Mouse (Mus musculus) urinary bladder, postnatal 10 days (tissue): Measurements from ENCODE around the gene Fcho2.
"Not testable (repeated sequence)": the region's sequence is repeated elsewhere in the genome, so short reads cannot be mapped to it uniquely, and the experiment has no call there.

Experiments
- DNase-seq: peaks from one replicate; pipeline ENCODE4 v3.0.0; 2022; ENCODE audit warnings: low spot score

Fcho2 gene

DNA sequence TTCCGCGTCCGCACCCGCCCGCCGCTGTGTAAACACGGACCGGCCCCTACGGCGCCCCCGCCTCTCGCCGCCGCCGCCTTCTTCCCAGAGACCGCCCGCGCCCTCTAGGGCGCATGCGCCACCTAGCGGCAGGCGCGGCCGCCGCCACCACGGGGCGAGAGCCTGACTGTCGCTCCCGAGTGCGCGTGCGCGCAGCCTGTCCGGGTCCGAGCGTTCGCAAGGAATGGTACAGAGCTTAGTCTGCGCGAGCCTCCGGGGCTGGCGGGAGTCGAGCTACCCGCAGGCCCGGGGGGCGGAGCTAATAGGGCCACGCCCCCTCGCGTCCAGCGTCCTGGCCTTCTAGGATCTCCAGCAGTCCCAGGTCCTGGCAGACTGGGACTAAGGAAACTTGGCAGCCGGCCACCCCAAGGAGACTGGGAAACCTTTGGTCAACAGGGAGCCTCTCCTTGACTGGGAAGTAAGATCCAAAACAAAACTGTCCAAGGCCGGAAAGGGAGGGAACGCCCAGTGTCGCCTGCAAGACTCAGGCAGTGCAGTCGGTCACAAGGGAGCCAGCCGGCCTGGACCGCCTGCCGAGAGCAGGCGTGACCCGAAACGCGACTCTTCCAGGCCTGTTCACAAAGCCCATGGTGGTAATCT is at the start of gene Fcho2:
Fcho2 (minus strand) TSS at position 303 of the 639 bp plus-strand sequence.
- DNase-seq = peak; percentile 87

DNA sequence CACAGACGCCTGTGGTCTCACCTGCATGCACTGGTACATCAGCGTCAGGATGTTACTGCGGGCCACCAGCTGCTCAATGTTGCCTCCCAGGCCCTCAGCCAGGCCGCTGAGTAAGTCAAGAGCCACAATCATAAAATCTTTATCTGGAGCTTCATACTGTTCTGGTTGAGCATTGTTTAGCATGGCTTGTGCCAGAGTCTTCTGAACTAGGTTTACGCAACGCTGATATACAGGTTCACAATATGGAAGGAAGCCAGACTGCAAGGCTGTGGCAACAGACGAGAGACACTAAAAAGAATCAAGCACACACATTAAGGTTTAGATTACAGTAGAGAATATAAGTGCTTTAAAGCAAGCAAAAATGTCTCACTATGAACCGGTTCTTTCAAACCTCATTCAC is 40.0 kb upstream of the Fcho2 start:
- no peak for DNase-seq

DNA sequence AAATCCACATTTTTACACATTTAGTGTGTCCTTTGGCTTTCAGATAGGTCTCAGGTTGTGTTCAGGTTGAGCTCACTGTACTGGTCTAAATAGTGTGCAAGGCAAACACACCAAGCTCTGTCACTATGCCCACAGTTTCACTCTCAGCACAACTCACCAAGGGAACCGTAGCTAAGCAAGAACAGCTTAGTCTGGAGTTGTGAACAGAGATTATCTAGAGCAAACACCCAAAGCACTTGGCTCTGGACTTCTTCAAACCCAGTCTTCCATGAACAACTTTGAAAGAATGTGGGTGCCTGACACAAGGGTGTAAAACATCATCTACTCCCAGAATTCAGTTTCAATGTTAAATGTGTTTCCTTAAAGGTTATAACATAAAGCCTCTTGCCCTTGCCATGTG is 30.5 kb upstream of the Fcho2 start:
- no peak for DNase-seq

DNA sequence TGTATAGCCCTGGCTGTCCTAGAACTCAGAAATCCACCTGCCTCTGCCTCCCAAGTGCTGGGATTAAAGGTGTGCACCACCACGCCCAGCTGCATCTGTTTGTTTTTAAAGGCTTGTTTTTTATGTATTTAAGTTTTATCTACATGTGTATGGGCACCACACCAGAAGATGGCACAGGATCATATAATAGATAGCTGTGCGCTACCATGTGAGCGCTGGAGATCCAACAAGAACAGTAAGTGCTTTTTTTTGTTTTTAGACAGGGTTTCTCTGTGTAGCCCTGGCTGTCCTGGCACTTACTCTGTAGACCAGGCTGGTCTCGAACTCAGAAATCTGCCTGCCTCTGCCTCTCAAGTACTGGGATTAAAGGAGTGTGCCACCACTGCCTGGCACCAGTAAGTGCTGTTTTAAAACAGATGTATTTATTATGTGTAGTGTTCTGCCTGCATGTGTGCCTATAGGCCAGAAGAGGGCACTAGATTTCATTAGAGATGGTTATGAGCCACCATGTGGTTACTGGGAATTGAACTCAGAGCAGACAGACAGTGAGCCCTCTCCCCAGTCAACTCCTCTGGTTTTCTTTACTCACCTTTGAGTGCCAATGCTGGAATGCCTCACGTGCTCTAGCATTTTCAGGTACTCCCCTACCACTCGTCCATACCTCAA is 21.3 kb upstream of the Fcho2 start:
- DNase-seq = no peak

DNA sequence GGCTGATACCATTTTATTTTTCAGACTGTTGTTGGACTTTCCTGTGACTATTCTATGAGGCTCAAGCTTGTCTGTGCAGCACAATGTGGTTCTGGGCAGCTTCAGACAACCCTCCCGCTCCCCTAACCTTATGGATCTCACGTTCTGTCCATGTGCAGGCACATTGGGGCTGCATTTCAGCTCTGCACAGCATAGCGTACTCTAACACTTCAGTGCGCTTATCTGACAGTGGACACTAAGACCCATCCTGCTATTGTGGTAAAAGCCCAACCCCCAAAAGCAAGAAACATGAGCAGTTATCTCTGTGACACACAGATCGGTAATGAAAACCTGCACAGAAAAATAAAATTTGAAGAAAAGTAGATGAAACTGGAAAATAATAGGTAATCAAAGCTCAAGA is 20.5 kb upstream of the Fcho2 start:
- no peak for DNase-seq

DNA sequence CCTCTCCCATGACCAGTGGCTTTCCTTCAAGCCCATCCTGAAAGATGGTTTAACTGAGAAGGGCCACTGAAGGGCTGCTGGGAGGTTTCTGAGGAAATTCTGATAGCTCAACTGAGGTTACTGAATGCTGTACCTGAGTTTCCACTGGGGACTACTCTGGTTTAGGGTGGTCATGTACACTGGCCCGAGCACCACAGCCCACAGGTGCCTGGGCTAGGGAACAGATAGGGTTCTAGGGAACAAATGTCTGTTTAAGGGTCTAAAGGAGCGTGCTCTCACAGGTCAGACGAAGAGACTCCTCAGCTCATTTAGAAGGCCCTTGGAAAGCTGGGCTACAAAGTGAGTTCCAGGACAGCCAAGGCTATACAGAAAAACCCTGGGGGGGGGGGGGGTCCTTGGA is 19.5 kb upstream of the Fcho2 start:
- DNase-seq = no peak

DNA sequence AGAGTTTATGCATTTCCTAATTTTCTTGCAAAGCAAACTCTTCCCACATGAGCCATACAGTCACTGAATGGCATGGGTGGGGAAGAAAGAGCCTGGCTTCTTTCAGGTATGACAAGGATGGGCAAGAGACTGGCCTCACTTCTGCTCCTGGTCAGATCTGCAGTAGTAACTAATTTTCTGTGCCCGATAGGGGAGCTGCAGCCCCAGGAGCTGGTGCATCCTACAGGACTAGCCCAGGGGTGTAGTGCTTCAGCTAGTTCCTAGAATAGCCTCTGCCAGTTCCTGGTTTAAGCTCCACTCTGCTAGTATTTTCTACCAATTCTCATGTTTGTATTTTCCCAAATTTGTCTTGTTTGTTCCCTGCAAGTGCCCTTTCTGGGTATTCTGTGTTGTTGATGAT is 18.9 kb upstream of the Fcho2 start:
- no peak for DNase-seq

DNA sequence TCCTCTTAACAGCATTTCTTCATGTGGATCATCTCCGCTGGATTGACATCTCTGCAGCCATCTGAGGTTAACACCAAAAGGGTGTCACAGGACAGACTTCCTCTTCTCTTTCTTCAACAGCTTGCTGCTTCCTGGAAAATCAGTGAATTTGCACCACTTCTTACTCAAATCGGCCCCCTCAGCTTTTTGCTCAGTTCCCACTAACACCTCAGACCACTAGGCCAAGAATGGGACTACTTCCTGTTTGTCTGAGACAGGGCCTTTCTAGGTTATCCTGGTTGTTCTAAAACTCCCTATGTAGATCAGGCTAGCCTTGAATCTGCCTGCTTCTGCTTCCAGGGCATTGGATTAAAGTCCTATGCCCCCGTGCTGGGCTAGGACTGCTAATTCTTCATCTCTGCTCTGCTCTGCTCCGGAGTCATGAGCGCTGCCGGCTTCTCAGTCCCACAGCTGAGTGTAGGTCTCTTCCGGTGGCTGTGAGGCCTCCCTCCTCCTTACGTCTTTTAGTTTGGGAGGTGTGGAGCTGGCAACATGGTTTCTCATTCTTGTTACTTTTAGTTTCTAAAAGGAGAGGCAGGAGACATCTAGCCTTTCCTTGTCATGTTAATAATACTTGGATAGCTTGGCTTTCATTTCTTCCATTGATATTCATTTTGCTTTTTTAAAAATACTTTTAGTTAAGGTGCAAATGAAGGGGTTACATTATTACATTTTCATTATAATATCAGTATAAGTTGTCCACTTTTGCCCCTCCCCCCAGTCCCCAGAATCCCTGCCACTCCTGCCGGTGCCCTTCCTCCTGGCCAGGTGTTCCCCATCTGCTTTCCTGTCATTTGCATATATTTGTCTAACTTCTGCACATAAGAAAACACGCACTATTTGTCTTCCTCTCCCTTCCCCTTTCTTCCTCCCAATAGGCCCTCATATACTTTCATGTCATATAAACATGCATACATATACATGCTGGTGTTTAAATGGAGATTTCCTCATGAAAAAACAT is 17.5 kb upstream of the Fcho2 start:
- DNase-seq = no peak

DNA sequence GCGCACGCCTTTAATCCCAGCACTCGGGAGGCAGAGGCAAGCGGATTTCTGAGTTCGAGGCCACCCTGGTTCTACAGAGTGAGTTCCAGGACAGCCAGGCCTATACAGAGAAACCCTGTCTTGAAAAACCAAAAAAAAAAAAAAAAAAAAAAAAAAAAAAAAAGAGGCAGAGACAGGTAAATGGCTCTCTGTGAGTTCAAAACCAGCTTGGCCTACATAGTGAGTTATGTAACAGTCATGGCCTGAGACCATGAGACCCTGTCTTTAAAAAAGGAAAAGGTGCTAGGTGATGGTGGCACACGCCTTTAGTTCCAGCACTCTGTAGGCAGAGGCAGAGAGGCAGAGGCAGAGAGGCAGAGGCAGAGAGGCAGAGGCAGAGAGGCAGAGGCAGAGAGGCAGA is 13.8 kb upstream of the Fcho2 start:
- not testable (repeated sequence) for DNase-seq

DNA sequence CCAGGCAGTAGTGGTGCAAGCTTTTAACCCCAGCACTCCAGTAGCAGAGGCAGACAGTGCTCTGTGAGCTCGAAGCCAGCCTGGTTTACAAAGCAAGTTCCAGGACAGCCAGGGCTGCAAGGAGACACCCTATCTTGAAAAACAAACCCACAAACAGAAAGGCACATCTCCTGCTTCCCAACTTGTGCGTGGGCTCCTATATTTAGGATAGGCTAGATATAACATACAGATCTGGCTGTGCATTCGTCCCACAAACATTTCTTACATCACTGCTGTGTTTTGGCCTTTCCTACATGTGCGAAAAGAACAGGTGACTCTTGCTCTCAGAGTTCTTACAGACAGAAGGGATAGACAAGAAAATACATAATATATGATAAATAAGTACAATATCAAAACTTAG is 10.3 kb upstream of the Fcho2 start:
- no peak for DNase-seq

DNA sequence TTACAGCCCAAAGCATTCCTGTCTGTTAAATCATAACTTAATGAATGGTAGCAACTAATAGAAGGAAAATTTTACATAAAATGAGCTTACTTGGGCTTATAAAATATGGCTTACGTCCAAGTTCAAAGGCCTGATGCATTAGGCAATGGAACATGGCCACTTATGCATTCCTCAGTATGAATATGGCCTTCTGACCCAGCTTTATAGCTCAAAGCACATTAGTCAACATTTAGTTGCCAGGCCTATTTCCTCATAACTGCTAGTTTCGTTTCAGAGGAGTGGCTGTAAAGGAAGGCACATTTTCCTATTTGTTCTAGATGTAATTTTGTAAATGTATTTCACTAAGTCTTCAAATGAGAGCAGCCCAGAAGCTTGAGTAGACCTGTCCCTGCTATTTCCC is 3.8 kb upstream of the Fcho2 start:
- DNase-seq = no peak

DNA sequence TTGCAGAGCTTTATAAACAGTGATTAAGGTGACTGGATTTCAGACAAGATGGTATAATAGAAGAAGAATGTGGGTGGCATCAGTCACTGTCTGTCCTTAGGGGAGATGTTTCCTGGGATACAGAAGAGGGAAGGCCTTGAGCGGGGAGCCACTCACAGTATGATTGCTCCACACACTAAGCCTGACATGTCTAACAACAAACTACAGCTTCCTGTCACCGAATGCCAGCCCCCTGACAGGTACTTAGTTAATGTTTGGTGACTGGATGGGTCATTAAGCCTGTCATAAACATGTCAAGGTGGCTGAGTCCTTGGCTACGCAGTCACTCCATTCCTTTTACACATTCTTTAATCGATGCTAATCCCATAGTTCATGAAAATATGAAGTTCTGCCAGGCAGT is 3.0 kb upstream of the Fcho2 start:
- no peak for DNase-seq

DNA sequence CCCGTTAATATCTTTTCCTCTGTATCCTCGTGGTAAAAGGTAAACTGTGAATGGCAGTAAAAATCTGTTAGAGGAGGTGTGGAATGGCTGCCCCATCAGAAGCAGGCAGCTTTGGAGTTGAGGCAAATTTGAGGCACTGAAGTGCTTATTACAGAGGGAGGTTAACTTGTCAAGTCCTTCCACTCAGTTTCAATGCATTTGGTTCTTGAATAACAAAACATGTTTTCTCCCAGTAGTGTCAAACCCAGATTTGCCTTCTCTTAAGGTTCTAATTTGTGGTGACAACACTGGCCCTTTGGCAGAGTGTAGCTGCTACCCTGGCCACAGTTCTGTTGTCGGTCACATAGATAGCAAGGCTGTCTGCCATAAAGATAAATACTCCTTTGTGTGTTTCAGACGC is 2.5 kb upstream of the Fcho2 start:
- DNase-seq = no peak

DNA sequence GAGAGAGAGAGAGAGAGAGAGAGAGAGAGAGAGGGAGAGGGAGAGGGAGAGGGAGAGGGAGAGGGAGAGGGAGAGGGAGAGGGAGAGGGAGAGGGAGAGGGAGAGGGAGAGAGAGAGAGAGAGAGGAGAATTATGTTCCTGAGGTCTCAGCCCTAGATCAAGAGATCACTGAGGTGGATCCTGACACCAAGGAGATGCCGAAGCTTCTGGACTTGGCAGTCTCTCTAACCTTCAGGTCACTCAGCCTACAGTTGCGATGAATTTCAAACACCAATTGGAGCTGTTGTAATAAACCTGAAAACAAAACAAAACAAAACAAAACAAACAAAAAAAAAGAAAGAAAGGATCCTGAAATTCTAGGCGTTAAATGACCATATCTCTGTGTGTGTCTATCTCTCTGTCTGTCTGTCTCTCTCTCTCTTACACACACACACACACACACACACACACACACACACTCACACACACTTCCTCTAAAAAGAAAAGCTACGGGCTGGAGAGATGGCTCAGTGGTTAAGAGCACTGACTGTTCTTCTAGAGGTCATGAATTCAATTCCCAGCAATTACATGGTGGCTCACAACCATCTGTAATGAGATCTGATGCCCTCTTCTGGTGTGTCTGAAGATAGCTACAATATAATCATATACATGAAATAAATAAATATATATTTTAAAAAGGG is 1.9 kb upstream of the Fcho2 start:
- not testable (repeated sequence) for DNase-seq

DNA sequence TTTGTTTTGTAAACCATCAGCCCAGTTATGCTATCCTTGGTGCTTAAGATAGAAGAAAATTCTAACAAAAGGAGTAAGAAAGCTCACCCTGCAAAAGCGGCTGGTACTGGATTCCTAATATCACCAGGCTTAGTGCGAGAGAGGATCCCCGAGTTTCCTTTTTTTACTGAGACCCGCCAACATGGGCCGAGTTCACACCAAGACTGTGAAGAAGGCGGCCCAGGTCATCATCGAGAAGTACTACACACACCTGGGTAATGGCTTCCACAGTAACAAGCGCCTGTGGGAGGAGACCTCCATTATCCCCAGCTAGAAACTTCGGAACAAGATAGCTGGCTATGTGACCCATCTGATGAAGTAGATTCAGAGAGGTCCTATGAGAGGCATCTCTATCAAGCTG is 1.3 kb upstream of the Fcho2 start:
- no peak for DNase-seq

DNA sequence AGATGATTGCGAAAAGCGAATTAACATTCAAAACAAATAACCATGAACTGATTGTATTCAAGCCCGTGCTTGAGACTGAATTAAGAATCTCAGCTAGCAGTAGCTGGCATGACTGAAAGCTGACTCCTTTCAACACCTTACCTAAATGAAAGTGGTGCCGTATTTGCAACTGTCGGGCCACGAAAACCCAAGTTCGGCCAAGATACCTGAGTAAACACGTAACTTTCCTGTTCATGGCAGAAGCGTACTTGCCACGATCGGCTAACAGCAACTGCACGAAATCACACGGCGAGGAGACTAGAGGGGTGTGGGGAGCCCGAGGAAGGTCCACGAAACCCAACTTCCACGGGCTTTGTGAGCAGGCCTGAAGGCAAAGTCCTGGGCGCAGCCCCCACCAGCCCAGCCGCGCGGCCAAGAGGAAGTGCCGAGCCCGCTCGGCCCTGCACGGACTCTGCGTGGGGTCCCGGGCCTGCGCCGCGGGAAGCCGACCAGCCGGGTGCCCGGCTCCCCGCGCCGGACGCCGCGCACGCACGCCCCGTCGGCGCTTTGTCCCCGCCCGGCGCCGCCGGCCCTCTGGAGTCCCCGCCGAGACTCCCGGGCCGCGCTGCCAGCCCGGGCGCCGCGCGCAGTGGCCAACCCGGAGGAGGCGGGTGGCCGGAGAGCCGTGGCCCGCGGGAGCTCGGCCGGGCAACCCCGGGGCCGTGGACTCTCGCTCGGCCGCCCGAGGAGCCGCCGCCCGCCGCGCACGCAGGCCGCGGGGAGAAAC is 791 bp downstream of the Fcho2 start:
- DNase-seq = no peak

DNA sequence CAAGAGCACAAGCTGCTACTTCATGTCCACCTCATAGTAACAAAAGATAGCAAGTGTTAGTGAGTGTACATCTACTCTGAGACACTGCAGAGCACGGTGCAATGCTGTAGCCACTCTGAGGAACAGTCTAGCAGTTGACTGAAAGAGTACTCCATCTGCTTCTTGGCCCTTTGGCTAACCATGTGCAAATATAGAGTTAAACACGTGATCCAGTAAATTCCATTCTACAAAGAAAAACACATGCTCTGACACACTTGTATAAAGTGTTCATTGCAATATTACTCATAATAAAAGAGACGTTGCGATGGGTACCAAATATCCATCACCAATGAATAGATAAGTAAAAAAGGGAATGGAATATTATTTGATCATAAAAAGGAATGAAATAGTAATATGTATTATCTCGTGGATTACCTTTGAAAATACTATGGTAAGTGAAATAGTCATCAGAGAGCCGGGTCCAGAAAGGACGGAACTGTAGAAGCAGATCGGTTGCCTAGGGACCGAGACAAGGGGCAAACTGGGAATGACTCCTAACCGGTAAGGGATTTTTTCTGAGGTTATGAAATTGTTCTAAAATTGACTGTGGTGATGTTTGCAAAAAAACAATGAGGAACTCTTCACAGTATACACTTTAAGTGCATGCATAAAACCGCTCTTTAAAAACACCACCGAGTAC is 1.5 kb downstream of the Fcho2 start:
- DNase-seq = no peak

DNA sequence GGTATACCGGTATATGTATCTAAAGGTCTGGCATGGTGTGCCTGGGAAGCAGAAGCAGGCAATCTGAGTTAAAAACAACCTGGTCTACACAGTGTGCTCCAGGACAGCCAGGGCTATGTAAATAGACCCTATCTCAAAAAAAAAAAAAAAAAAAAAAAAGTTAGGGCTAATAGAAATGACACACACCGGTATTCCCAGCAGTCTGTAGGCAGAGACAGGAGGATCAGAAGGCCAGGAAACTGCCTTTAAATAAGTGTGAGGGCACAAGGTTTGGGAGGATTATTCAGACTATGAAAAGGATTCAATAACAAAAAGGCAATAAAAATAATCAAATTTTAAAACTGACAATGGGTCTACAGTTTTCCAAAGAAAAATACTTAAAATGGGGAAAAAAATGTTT is 2.1 kb downstream of the Fcho2 start:
- no peak for DNase-seq

DNA sequence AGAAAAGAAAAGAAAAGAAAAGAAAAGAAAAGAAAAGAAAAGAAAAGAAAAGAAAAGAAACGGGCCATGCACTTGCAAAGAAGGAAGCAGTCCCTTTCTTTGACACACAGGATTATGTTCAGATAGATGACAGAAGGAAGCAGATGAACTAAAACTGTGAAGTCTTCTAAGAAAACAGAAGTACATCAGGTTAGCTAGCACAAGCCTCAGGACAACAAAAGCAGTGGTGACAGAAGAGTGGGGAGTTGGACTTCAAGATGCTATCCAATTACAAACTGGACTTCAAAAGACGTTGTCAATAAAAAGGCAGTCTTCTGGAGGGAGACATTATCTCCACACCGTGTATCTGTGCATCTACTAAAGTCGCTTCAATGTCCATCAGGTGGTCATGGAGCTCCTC is 3.0 kb downstream of the Fcho2 start:
- no peak for DNase-seq

DNA sequence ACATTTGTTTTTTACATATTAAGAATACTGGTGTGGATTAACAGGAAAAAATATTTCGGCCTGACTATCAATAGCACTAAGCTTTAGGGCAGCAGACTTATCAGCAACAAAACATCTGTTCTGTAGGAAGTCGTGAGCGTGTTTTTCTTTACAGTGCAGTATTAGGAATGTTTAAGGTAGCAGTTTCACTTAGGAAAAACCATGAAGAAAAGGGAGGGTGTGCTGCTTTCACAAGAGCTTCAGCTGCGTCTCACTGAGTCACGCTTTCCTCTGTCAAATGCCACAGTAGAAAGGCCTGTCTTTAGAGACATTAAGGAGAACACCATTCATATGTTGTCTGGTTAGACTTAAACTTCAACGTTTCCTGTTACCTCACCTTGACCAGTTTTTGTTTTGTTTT is 5.1 kb downstream of the Fcho2 start:
- DNase-seq = no peak

DNA sequence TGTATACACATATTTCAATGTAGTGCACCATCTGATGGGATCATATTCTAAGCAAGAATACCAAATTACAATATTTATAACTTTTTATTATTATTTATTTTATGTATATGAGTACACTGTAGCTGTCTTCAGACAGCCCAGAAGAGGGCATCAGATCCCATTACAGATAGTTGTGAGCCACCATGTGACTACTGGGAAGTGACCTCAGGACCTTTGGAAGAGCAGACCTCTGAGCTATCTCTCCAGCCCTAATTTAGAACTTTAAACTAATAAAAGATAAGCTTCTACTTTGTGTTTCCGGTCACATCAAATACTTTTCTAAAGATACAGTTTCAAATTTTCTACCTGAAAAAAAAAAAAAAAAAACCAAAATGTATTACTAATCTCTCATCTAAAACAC is 6.2 kb downstream of the Fcho2 start:
- DNase-seq = no peak
